In genomic region chr7:119523389-119523788, GRCm38 (mm10) we compare ENCODE assay signal across 29 mouse cellular contexts. TPM values are rescaled to one million over a fixed set of nuclear protein-coding genes. Genes with fewer than 3 reads are reported as not detected.
"Had no signal": no experiment of that assay in that cellular context is flagged by ENCODE, and none has a peak within 500 bp of the region (broad histone marks: within the 10 kb centered on the region; RNA-seq: fewer than 3 reads in every experiment).

Pdilt (minus strand) TSS chr7:119523489.

- H3K27me3 ChIP-seq: heart, embryonic 12.5 days; hindbrain, embryonic 12.5 days; intestine, embryonic 15.5 days; kidney, embryonic 15.5 days; limb, embryonic 12.5 days; liver, embryonic 13.5 days had no signal

- H3K27ac ChIP-seq: gastrocnemius, adult 2 months; heart, adult 2 months; hindbrain, embryonic 10.5 days; hindbrain, embryonic 12.5 days; hindbrain, embryonic 14.5 days; intestine, embryonic 15.5 days; kidney, embryonic 15.5 days; kidney, postnatal 0 days; layer of hippocampus, adult 2 months; left cerebral cortex, adult 2 months; limb, embryonic 10.5 days; limb, embryonic 12.5 days; liver, embryonic 13.5 days had no signal

- H3K4me1 ChIP-seq: heart, embryonic 12.5 days; hindbrain, embryonic 10.5 days; hindbrain, embryonic 12.5 days; kidney, embryonic 15.5 days; limb, embryonic 10.5 days; limb, embryonic 12.5 days had no signal

- H3K36me3 ChIP-seq: heart, embryonic 12.5 days; hindbrain, embryonic 10.5 days; hindbrain, embryonic 12.5 days; intestine, embryonic 15.5 days; kidney, embryonic 15.5 days; limb, embryonic 10.5 days; limb, embryonic 12.5 days; liver, embryonic 13.5 days had no signal

- H3K4me3 ChIP-seq: gastrocnemius, adult 2 months; heart, adult 2 months; heart, embryonic 12.5 days; hindbrain, embryonic 10.5 days; hindbrain, embryonic 12.5 days; intestine, embryonic 15.5 days; kidney, embryonic 15.5 days; layer of hippocampus, adult 2 months; left cerebral cortex, adult 2 months; limb, embryonic 10.5 days; limb, embryonic 12.5 days; liver, embryonic 13.5 days had no signal

- DNase-seq: gastrocnemius, adult 2 months; gastrocnemius, postnatal 10 days; gastrocnemius, postnatal 25 days; heart, adult 2 months; heart, postnatal 10 days; heart, postnatal 4 days; kidney, adult 18-20 months; kidney, adult 9 months; kidney, postnatal 14 days; kidney, postnatal 4 days; liver, embryonic 13.5 days had no signal

RNA-seq across cellular contexts. Expression of gene Pdilt, which starts in this region (rescaled TPM):
- polyA plus RNA-seq: frontal cortex, adult 2 months; heart, embryonic 12.5 days; heart, embryonic 14.5 days; heart, embryonic 16.5 days; hindbrain, embryonic 10.5 days; inflammation-experienced regulatory T-cells, adult 6 months; intestine, embryonic 15.5 days; intestine, postnatal 0 days; limb, embryonic 10.5 days; limb, embryonic 12.5 days; limb, embryonic 14.5 days; liver, embryonic 11.5 days; liver, embryonic 13.5 days had no signal
